Mouse (Mus musculus) kidney, postnatal 36 days (tissue): ENCODE measurements around the gene Rnf148.
A peak's percentile ranks its signal among the peaks of the same experiment; 100 is the strongest.

ENCODE experiments used
- DNase-seq, 2 experiments: peaks; one replicate each; pipeline ENCODE4 v3.0.0; 2021 to 2022; ENCODE audit warnings: mixed read lengths in 2 of 2

Gene Rnf148

DNA sequence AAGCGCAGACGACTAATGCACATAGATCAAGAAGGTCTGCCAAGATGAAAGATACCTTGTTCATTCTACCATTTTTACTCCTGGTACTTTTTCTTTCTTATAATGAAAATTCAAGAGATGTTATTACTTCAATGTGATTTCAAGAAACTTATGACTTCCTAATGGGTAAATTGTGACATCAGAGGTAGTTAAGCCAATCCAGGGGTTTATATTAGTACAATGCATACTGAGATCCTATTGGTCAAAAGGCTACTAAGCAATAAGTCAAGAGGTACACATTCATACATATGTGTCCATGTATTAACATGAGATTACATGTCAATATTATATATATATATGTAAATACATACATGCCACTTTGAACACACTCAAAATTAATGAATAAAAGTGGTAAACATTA is at the start of gene Rnf148:
Gene Rnf148, minus strand, starts transcription at position 101 of the 400 bp plus-strand sequence.
- DNase-seq, result no peak

DNA sequence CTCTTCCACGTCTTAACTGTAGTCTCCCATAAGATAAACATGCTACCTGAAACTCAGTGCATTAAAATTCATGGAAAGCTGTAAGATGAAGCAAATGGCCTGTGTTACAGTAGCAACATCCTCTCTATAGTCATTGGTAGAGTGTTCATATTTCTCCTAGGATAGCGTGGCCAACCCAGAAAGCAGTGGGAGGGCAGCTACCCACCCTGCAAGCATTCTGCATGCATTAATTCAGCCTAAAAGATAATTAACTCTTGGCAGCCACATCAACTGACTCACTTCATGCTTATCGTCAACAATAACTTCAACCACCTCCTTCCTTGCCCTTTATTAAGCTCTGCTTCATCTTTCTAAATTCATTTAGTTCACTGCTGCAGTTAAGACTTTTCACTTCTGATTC is 45.9 kb upstream of the Rnf148 start:
- no peak for DNase-seq

DNA sequence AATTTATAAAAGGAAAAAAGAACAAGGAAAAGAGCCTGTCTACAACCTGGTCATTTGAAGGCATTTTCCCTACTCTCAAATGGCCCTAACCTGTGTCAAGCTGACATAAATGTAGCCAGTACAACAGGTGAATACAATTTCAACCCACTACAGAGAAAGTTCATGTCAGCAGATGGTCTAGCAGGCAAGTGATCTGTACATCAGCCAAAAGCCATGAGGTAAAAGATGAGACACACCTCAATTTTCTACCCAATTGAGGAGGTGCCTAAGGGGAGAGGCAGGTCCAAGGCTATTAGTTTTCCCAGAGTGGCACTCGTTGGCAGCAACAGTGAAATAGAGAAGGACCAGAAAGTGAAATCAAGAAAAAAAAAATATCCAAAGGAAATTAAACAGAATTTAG is 23.2 kb upstream of the Rnf148 start:
- no peak for DNase-seq

DNA sequence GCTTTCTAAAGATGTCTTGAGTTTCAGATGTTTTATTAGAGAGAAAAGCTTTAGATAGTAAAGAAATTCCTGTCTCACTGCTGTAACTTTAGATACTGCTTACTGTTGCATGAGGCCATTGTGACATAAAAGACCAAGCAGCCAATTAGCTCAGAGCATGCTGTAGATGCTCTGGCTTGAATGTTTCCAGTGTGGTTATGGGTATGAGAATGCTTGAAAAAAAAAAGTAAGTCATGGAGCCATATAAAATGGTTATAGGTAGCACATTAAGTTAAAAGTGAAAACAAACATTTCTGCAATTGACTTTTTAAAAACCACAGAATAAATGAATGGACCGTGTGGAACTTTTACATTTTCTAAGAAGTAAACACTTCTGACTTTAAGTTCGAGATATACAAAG is 4.7 kb downstream of the Rnf148 start, which contains the start of gene Rnf133:
Gene Rnf133, minus strand, starts transcription at position 101 of the 400 bp plus-strand sequence.
- DNase-seq, result no peak

DNA sequence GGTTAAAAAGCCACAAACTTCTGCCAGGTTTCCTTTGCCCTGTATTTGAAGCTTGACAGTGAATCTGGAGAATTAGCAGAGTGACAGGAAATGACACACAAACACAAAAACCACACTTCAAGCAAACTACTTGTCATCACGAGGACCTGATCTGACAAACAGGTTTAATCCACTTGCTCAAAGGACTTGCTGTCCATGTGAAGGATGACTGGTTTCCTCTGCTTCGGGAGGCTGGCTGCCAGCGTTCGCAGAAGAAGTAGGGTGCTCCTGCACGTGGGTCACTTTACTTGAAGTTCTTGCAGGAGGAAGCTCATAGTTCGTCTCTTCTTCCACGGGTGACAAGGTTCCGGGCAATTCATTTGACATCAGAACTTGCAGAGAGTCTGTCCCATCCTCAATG is 6.2 kb downstream of the Rnf148 start:
- DNase-seq, result peak in 1 of 2 experiments; percentile 11

DNA sequence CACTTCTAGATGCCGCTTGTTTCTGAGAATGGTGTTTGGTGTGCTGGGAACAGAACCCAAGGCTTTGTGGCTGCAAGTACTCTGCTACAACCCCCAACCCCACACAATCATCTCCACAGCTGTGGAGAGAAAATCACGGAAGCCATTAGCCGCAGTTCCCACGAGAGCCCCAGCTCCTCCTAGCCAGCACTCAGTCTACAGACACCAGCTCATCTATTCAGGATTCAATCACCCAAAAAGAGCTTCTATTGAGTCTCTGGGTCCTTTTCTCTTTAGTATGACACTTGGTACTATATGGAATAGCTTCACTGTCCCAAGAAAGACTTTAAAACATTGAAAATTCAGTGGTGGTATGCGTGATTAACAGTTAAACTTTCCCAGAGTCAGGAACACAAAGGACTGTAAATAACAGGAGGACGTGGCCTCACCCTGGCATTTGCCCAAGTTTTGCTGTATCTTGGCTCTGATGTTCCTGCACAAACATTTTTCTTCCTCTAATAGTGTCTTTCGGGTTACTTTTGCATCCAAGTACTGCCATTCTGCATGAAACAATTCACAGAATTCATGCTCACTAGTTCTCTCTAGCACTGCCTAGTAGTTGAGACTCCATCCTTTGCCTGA is 7.2 kb downstream of the Rnf148 start:
- peak; percentile 29 to 64 for DNase-seq

DNA sequence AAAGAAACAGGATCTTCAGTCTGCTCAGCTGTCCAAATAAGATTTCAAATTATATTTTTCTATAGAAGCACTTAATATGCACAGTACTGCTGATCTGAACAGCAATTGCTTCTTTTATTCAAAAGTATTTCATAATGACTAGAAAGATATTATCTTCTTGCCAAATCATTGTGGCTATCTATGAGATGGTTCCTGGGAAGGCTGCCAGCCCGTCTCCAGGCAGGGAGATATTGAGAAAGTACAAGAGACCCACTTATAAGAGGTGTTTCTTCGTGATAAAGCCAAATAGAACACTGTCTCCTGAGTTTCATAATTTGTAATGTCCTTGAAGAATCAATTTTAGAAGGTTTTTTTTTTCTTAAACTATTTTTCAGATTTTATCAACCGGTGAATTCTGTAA is 17.9 kb downstream of the Rnf148 start:
- DNase-seq, result peak; percentile 4 to 8

DNA sequence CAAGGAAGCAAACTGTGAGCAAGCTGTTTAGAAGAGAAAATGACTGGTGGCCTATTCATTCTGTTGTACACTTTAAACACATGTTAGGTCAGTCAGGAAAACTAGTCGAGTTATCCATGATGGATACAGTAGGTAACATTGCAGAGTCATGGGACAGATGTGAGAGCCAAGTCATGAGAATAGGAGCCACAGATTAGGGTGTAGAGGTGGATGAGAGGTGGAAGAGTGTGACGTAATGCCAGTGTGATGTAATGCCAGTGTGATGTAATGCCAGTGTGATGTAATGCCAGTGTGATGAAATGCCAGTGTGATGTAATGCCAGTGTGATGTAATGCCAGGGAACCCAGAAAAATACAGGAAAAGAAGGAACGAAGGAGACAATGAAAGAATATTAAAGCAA is 19.7 kb downstream of the Rnf148 start:
- DNase-seq, result no peak

DNA sequence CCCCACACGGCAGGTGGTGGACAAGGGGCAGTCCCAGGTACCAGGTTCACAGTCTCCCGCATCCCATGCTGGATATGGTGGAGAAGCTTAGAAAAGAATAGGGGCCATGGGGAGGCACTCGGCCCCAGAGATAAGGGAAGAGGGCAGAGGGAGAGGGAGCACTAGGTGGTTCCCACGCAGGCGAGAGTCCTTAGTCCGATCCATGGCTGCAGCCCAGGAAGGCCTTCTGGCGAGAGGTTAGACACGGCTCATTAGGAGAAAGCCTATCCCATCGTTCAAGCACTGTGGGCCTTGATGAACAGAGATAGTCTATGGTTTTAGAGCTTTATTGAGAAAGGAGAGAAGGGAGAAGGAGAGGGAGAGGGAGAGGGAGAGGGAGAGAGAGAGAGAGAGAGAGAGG is 20.9 kb downstream of the Rnf148 start:
- DNase-seq, result no peak

DNA sequence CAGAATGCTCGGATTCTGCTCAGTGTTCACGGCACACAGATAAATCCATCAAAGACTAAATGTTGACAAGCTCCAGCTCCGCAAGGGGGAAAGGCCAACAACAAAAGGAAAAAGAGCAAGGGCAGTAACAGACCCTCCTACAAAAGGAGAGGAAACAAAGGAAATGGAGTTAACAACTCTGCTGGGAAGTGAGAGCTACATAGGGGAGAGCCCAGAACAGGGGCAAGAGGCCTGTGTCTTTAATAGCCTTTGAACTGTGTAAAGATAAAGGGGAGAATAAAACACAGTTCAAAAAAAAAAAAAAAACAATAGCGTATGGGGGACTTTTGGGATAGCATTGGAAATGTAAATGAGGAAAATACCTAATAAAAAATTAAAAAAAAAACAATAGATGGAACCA is 24.5 kb downstream of the Rnf148 start:
- no peak for DNase-seq
